Mouse (Mus musculus) spleen, adult 18-20 months (tissue): ENCODE measurements at regions not wholly inside any gene's neighbourhood (a gene's known extent, or its start where the extent isn't known, plus 50 kb on each side); places are given as distances from the start of the nearest gene placed in this dataset.
"Not testable (repeated sequence)": the region's sequence is repeated elsewhere in the genome, so short reads cannot be mapped to it uniquely, and the experiment has no call there.

Experiments used
- DNase-seq, 2 experiments: peaks; one replicate each; pipeline ENCODE4 v3.0.0; 2022; ENCODE audit warnings: mixed read lengths in 2 of 2

GRCm38 (mm10) chr1:177382596-177383190 lies 59.5 kb upstream of the Zbtb18 start:
- DNase-seq: peak in 1 of 2 experiments; percentile 19

DNA sequence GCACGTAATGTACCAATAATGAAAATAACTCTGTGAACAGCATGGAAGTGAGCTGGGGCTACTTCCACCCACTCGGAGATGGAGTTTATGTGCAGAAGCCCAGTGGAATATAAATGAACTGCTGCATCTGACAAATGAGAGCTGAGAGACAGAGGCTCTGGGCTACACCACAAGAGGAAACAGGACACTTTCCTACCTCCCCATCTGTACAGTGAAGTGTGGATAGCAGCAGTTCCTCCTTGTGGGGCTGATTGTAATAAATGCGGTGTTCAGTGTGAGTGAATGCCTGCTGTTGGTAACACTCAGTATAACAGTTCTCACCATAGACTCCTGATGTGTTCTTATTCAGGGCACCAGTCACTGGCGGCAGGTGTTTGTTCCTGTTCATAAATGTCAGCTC lies 60.0 kb upstream of the Zbtb18 start:
- no peak for DNase-seq

DNA sequence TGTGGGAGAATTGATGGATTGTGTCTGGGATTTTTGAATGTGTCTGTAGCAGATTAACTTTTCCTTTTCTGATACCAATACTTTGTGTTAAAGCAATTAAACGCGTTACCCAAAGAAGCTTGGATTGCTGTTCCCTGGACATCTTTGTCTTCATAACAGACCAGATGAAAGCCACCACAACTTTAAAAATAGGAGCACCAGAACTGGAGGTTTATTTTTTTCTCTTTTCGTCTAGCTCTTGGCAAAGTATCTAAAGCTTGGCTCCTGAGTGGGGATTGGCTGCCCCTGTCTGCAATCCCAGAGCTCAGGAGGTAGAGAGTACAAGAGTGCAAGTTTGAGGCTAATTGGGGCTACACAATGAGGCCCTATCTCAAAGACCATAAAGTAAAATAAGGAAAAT lies 64.0 kb upstream of the Zbtb18 start:
- DNase-seq: no peak

- no peak for DNase-seq
Measured at GRCm38 (mm10) chr1:177373226-177373825, 68.8 kb upstream of the Zbtb18 start.

- no peak for DNase-seq
Measured at GRCm38 (mm10) chr1:177372066-177372465, 70.1 kb upstream of the Zbtb18 start.

GRCm38 (mm10) chr1:177367864-177368610 lies 74.1 kb upstream of the Zbtb18 start:
- DNase-seq: no peak

GRCm38 (mm10) chr1:177366914-177367313 lies 75.2 kb upstream of the Zbtb18 start:
- no peak for DNase-seq

DNA sequence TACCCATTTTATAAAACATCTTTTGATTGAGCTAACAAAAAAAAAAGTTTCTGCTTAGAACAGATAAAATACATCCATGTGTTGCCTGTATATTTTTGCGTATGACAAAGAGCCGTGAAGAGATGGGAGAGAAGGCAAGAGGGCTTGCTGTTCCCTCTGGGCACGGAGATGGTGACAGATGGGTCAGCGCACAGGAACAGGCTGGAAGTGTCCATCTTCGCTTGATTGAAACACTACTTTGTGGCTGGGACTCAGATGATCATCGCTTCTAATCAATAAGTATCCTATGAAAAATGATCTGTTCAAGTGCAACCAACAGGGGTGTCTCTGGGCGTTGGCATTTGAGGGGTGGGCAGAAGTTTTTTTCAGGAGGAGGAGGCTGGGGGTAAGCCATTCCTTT lies 75.7 kb upstream of the Zbtb18 start:
- no peak for DNase-seq

- DNase-seq: no peak
Measured at GRCm38 (mm10) chr1:177364355-177364754, 77.8 kb upstream of the Zbtb18 start.

DNA sequence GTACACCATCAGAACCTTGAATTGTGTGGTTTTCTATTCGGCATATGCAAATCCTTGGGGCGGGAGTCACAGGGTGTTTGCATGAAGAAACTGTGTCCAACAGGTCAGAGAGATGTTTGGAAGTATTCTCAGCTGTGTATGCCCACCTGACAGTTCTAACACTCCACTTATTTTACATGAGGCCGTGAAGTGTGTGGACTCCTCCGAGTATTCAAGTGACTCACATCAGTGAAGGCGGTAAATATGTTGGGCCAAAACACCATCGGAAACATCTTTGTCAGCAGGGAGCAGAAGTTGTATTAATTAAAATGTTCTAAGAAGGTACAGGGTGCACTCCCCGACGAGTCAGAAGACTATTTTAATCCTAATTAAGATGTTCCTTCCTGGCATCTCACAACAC lies 79.8 kb upstream of the Zbtb18 start:
- DNase-seq: no peak

GRCm38 (mm10) chr1:177348400-177349092 lies 90.5 kb upstream of the Akt3 start:
- no peak for DNase-seq

DNA sequence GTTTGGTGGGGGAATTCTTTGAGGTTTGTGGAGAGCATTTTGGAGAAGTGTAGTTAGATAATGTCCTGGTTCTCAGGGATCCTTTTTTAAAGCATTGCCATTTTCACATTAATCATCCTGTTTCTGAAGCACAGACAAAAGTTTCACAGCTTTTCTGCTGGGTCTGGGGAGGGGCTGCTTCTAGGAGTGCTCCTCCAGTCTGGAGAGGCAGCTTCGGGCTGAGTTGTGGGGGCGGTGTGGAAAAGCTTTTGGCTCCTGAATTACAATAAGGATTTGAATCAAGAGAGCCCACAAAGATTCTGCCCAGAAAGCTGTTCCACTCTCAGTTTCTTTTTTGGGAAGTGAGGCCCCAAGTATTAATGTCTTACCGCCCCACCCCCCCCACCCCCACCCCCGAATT lies 89.2 kb upstream of the Akt3 start:
- no peak for DNase-seq

DNA sequence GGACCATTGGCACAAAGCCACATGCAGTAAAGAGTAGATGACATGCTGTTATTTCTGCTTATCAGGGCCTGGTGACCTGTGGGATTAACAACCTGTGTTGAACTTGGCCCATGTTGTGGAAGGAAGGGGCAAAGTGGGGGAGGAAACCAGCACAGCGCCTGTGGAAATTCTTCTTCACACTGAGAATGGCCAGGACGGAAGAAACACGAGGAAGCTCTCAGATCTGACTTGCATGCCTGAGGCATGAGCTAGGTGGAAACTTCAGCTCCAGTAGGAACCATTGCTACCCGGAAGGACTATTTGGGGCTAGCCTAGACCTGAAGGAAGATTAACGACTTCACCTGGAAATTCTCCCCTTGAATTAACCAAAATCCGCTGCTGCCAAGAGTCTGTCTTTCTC lies 88.5 kb upstream of the Akt3 start:
- DNase-seq: no peak

DNA sequence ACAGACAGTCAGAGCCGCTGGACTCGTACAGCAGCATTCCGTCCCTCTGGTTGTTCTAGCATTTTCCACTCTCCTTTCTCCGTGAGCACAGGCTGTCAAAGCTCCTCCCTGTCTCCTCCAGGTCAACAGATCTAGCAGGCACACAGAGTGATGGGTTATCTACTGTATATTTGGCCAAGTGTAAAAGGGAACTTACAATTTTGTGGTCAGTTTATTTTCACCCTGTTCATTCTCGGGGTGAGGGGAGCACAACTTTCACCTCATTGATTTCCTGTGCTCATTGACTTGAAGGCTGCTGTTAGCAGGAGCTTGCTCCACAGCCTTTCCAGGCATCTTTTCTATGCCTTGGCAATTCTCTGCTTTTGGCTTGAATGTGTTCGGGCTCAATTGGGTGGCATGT lies 87.5 kb upstream of the Akt3 start:
- DNase-seq: no peak

DNA sequence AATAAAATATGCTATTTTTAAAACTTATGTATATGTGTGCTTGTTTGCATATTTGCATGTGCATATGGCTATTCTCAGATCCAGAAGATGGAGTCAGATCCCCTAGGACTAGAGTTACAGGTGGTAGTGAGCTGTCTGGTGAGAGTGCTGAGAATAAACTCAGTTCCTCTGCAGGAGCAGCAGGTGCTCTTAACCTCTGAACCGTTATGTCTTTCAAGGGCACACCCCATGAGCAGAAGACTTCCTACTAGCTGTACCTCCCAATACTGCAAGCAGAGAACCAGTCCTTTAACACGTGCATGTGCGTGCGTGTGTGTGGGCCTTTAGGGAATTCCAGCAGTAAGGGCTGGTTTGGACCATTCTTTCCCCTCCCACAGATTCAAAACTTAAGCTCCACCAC lies 85.9 kb upstream of the Akt3 start:
- DNase-seq: no peak

GRCm38 (mm10) chr1:177343121-177343520 lies 85.1 kb upstream of the Akt3 start:
- DNase-seq: no peak

GRCm38 (mm10) chr1:177340232-177340631 lies 82.2 kb upstream of the Akt3 start:
- no peak for DNase-seq

GRCm38 (mm10) chr1:177339207-177339787 lies 81.3 kb upstream of the Akt3 start:
- DNase-seq: not testable (repeated sequence)

DNA sequence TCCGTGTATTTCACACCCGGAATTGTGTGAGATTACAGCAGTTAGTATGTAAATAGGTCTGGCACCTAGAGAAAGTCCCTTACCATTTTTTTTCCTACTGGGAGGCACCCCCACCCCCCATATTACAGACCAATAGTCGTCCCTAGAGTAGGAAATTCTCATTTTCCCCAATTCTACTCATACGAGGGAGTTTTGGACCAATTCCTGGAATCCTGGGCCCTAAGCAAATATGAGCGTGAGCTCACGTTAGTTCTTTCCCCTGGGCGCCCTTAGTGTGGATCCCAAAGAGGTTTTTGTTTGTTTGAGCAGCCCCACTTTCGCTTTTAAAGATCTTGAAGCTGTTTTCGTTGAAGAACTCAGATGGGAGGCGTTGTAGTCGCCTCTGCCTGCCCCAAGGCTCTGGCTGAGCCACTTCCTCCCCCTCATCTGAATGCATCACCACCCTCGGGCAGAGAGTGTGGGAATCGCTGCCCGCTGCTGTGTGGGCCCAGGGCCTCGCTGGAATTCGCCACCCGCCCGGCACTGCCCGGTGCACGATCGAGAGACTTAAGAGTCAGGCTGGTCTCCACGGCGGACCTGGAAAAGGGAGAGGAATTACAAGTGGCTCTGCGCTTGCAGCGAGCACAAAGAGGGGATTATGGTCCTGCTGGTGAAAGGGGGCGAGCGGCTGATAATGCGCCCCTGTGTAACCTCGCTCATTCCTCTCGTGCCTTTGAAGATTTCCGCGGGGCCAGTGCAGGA lies 80.6 kb upstream of the Akt3 start:
- peak; percentile 45 to 50 for DNase-seq

GRCm38 (mm10) chr1:177337756-177338155 lies 79.8 kb upstream of the Akt3 start:
- no peak for DNase-seq

GRCm38 (mm10) chr1:177337141-177337540 lies 79.1 kb upstream of the Akt3 start:
- no peak for DNase-seq

- no peak for DNase-seq
Measured at GRCm38 (mm10) chr1:177336436-177336835, 78.4 kb upstream of the Akt3 start.

DNA sequence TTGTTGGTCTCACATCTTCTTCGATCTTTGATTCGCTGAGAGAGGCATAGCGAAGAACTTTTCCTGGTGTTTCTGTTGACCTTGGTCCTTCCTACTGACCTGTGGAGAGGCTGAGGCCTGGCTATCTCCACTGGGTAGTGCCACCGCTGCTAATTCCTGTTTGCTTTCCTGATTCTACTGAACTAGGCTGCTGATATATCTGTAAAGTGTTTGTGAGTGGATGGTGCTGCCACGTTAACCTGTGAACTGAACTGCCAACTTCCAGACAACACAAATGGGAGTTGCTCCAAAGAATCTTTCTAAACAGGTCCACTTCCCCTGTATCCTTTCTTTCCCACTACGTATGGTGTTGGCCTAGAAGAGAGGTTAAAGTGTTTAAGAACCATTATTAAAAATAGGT lies 78.0 kb upstream of the Akt3 start:
- no peak for DNase-seq
